7 mouse cellular contexts compared by ENCODE assay signal in genomic region chr9:116253546-116253945, GRCm38 (mm10).
A peak's percentile ranks its signal among the peaks of the same experiment; 100 is the strongest.
DNase-seq lines count a peak whose midpoint lies in the region; ATAC-seq lines count a peak whose summit lies in the region.

No protein-coding gene starts in this region.

- peak; percentile 21 for DNase-seq in right cerebral cortex, adult 18-20 months
- DNase-seq in right cerebral cortex, postnatal 25 days = no peak
- peak; percentile 17 to 18 for DNase-seq in gastrocnemius, adult 8-10 months (ENCODE audit: low spot score in 2 of 2)
- peak; percentile 61 for DNase-seq in intestine, embryonic 14.5 days (ENCODE audit: low spot score)
- no peak for DNase-seq in retina, embryonic 14.5 days (ENCODE audit: low spot score)

- no peak overlapping the region for H3K9ac ChIP-seq in intestine, embryonic 14.5 days (ENCODE audit: low read length)
- H3K9ac ChIP-seq in neural tube, embryonic 13.5 days = no peak overlapping the region

- no peak overlapping the region for H3K4me3 ChIP-seq in intestine, embryonic 14.5 days (ENCODE audit: low read depth, low read length)
- no peak overlapping the region for H3K4me3 ChIP-seq in neural tube, embryonic 13.5 days

- no peaks in the 10 kb centered on the region for H3K27me3 ChIP-seq in intestine, embryonic 14.5 days (replicated peaks; ENCODE audit: control insufficient read depth, insufficient read depth, low read length)
- H3K27me3 ChIP-seq in neural tube, embryonic 13.5 days = no peaks in the 10 kb centered on the region

- no peaks in the 10 kb centered on the region for H3K36me3 ChIP-seq in intestine, embryonic 14.5 days (ENCODE audit: control insufficient read depth, insufficient read depth, low read length)
- no peaks in the 10 kb centered on the region for H3K36me3 ChIP-seq in neural tube, embryonic 13.5 days

- no peak for ATAC-seq in intestine, embryonic 14.5 days (replicated peaks; ENCODE audit: low FRiP score, low TSS enrichment, low read depth)
- ATAC-seq in neural tube, embryonic 13.5 days (ENCODE audit: low read depth) = no peak
- ATAC-seq in granulocyte monocyte progenitor cell, adult 5-6 weeks (replicated peaks; ENCODE audit: poor library complexity, severe bottlenecking) = no peak

- H3K9me3 ChIP-seq in intestine, embryonic 14.5 days (ENCODE audit: control insufficient read depth, low read length) = no peaks in the 10 kb centered on the region
- H3K9me3 ChIP-seq in neural tube, embryonic 13.5 days = peaks cover 14% of the 10 kb centered on the region

- H3K27ac ChIP-seq in intestine, embryonic 14.5 days (ENCODE audit: low read depth) = peak overlapping the region; percentile 43; the same call in 1 of the 2 replicates
- peak overlapping the region; percentile 70 for H3K27ac ChIP-seq in neural tube, embryonic 13.5 days (replicated peaks)

- H3K4me2 ChIP-seq in intestine, embryonic 14.5 days (ENCODE audit: low read length) = no peak overlapping the region
- no peak overlapping the region for H3K4me2 ChIP-seq in neural tube, embryonic 13.5 days

- 55% methylated on average over 15 of the region's 15 CpGs for WGBS in intestine, embryonic 14.5 days
- WGBS in neural tube, embryonic 13.5 days = 74% methylated on average over 15 of the region's 15 CpGs

- H3K4me1 ChIP-seq in intestine, embryonic 14.5 days (replicated peaks; ENCODE audit: control insufficient read depth, insufficient read depth, low read length) = peaks cover 11% of the 10 kb centered on the region; the same call in 1 of the 2 replicates
- H3K4me1 ChIP-seq in neural tube, embryonic 13.5 days (replicated peaks) = peaks cover 8% of the 10 kb centered on the region

Comparison
In these comparisons a context has a peak if more than half of its experiments do, and no peak if none do; other contexts are left out.
1. DNase-seq: peak in right cerebral cortex, adult 18-20 months (single experiment), gastrocnemius, adult 8-10 months (2 of 2) and intestine, embryonic 14.5 days (single experiment); none in right cerebral cortex, postnatal 25 days (single experiment) and retina, embryonic 14.5 days (single experiment).